Mouse (Mus musculus): ENCODE results near the gene Tmem81.
A peak's percentile ranks its signal among the peaks of the same experiment; 100 is the strongest.
"Not testable (repeated sequence)": the region's sequence is repeated elsewhere in the genome, so short reads cannot be mapped to it uniquely, and the experiment has no call there.

Gene Tmem81

DNA sequence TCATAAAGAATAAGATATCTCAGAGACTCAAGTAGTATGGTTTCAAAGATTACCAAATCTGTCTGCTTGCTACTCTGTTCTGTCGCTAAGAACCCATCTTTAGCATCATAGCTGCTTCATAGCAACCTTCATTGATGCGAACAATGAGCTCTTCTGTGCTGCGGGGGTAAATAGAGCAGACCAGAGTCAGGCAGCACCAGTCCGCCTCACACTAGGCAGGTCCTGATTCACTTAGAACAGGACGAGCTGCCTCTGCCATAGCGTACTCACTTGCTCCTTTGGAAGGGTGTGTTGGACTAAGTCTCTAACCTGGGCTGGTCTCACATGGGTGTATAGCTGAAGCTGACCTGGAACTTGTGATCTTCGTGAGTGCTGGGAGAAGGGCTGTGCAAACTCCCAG, at the start of gene Tmem81:
Gene Tmem81 (plus strand): TSS at position 173 of the 400 bp plus-strand sequence.
- no peak for DNase-seq (ENCODE audit: low read depth, low spot score)

DNA sequence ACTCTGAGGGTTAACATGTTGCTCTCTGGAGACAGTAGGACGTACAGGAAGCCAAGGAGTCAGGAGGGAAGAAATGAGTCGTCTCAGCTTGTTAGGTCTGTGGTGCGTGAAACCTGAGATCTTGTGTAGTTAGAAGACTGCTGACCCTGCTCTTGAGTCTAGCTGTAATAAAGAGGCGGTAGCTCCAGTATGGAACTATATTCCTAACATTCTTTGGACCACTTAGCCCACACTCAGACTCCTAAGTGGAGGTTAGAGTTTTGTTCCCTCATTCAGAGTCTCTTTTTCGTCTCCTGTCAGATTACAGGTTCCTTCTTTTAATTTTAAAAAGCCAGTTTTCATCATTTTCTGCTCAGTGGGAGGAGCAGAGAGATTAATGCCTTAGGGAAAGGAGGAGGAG, 41.4 kb upstream of the Tmem81 start:
- DNase-seq (ENCODE audit: low read depth, low spot score): peak; percentile 80

DNA sequence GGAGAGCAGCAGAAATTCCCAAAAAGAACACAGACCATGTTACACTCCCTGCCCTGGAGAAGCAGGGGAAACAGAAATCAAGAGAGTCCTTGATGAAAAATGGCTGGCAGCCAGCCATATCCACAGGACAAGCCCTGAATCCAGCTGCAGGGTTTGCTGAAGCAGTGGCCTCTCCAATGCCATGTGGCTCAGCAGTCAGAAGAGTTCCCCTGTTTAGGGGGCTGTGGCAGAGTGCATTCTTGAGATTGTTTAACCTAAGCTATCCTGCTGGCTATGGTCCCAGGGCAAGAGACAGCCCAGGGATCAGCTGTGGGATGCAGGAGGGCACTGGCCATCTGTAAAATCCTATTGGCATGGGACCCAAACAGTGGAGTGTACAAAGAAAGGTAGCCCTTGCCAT, 37.1 kb upstream of the Tmem81 start:
- DNase-seq (ENCODE audit: low read depth, low spot score): peak; percentile 69

DNA sequence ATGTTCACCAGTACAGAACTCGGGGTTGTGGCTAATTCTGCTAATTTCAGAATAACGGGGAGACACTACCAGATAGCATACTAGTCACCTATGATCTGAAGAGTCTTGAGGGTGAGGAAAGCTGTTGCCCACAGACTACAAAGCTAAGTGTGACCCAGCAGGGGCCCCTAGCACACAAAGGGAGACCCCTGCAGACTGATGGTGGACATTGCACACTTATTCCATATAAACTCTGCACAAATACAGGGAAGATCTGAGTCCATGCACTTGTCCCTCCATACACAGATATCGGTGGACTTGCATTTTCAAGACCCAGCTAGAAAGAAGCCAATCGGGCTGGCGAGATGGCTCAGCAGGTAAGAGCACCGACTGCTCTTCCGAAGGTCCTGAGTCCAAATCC, 36.5 kb upstream of the Tmem81 start:
- DNase-seq (ENCODE audit: low read depth, low spot score): peak; percentile 47

DNA sequence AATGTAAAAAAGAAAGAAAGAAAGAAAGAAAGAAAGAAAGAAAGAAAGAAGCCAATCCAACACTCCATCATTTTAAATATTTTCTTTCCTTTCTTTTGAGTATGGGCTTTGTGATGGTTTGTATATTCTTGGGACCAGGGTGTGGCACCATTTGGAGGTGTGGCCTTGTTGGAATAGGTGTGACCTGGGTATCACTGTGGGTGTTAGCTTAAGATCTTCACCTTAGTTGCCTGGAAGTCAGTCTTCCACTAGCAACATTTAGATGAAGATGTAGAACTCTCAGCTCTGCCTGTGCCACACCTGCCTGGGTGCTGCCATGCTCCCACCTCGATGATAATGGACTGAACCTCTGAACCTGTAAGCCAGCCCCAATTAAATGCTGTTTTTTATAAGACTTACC, 36.0 kb upstream of the Tmem81 start:
- DNase-seq (ENCODE audit: low read depth, low spot score): not testable (repeated sequence)

DNA sequence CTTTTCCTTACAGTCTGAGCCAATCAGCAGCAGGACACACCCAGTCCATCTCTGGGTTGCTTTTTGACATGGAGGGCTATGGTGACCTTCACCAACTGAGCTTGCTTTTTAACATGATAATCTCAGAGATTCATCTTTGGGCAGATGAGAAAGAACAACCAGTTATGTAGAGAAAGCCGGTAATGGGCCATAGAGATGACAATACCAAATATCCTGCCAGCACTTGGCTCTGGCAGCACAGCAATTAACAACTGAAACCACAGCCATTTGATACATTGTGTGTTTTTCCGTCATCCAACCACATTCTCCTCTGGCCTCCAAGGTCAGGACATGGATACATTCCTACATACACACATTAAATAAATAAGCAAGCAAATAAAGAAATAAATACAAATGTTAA, 35.0 kb upstream of the Tmem81 start:
- DNase-seq (ENCODE audit: low read depth, low spot score): no peak

DNA sequence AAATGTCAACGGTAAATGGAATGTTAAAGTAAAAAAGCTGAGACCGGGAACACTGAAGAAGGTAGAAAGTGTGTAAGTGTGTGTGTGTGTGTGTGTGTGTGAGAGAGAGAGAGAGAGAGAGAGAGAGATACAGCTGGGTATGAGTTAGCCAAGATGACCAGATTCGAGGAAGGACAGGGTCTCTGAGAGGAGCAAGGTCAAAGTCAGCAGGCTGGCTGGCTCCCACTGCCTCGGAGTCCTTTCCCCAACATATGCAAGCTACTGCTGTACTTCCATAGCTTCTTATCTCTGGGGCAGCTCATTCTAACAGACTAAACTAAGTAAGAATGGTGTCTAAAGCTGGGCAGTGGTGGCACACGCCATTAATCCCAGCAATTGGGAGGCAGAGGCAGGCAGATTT, 34.5 kb upstream of the Tmem81 start:
- DNase-seq (ENCODE audit: low read depth, low spot score): no peak

DNA sequence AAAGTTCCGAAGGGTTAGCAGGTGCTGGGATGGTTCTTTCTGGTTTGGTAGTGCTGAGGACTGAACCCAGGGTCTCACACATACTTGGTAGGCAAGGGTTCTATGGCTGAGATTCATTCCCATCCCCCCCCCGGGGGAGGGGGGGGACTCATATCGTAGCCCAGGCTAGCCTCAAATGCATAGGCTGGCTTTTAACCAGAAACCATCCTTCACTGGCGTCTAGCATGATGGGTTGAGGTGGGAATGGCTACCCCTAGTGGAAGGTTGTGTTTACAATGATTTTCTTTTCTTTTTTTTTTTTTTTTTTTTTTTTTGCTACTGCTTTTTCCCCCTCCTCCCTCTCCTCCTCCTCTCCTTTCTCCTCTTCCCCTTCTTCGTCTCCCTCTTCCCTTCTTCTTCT, 33.5 kb upstream of the Tmem81 start:
- DNase-seq (ENCODE audit: low read depth, low spot score): no peak

DNA sequence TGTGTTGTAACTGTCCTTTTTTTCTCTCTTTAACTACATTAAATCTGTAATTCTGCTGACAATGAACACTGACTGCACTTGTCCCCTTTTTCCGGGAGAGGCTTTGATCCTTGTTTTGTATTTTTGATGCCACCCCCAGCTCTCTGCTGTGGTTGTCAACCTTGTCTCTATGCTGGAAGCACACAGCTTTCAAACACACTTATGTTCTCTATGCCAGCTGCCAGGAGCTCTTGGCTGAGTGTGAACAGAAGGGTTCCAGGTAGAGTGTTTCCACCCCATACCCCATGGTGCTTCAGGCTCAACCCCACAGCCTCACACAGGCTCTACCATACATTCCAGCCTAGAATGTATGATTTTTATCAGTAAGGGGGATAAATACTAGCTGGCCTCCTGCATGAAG, 31.5 kb upstream of the Tmem81 start:
- no peak for DNase-seq (ENCODE audit: low read depth, low spot score)

DNA sequence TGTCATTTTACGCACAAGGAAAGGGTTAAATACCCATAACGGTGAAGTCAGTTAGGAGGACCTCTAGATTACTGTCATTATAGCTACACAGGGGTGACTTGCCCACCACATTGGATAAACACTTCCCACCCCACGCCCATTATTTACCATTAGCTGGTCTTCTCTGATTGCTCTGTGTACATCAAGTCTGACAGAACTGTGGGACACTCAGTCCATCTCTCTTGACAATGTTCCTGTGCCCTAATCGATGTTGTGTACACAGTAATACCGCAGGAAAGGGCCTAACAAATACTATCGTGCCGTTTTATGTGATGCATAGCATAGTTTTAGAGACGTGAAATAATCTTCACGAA, 29.5 kb upstream of the Tmem81 start:
- DNase-seq (ENCODE audit: low read depth, low spot score): no peak

DNA sequence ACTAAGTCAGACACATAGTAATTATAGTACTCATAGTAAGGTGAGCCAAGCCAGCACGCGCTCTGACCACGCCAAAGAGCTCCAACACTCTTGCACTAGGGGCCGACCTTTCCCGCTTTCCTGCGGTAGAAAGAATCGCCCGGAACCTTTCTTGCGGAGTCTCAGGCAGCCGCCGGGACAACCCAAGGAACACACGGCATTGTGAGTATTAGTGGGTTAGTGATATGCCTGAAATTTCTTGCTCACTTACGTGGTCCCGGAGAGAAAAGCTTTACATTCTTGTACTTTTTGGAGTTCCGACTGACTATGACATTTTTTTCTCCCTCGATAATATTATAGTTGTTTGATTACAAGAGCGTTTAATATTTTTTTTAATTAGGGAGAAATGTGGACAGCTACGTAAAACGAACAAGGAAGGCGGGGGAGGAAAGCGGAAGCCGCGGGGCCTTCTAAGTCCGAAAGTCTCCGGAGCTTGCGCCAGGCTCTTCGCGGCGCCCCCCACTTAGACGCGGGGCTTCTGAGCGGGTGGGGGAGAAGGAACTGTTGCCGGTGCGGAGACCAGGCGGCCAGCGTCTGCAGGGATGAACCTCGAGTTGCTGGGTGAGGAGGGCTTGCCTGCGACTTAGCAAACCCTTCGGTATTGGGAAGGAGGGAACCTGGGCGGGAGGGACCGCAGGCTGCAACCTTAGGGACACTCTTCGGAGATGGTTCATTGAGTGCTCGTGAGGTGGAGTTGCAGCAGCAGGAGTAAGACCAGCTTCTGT, 28.9 kb upstream of the Tmem81 start, which contains the start of gene Rbbp5:
Gene Rbbp5 (plus strand): TSS at position 438 of the 764 bp plus-strand sequence.
- peak; percentile 90 for DNase-seq (ENCODE audit: low read depth, low spot score)

DNA sequence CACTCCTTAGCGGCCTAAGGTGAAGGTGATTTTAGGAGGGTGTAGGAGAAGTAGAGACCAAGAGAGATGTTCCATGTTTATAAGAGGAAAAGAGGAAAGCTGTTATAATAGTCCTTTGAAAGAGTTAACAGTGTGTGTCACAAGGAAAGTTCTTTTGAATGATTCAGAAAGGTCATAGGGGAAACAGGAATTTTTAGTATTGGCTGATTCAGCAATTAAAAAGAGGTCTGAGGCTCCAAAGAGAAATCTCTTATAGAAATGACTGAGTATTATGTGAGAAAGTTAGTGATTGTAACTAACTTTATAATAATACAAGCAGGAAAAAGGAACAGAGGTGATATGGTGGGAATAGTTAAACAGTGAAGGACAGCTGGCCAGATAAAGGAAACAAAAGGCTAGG, 26.6 kb upstream of the Tmem81 start:
- DNase-seq (ENCODE audit: low read depth, low spot score): no peak

DNA sequence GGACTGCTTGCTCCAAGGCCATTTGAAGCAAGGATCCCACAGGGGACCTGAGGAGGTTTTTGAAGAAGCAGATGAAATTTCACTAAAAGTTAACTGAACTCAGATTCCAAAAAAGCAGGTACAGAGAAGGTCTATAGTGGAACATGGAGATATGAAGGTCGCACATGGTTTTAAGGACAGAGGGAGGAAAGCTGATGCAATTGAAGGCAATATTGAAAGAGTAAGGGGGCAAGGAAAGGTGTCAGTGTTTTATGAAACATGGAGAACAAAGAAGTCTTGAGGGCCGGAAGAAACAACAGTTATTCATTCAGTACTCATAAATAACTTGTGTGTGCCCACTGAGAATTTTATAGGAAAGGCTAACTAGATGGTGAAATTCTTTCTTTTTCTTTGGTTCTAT, 24.4 kb upstream of the Tmem81 start:
- DNase-seq (ENCODE audit: low read depth, low spot score): no peak

DNA sequence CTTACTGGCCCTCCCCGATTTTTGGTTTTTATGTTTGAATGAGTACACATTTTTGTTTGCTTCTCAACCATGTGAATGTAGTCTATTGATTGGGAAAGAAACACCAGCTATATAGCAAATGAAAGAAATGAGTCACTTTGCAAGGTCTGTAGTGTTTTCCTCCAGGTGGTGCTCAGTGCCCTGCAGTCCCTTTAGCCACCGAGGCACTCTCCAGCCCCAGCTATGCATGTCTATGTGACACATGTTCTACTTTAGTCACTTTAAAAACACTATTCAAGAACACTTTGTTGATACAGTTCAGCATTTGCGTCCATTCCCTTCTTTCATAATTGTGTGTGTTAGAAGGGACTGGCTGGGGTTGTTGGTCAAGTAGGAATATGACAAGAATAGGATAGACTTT, 22.8 kb upstream of the Tmem81 start:
- DNase-seq (ENCODE audit: low read depth, low spot score): no peak

DNA sequence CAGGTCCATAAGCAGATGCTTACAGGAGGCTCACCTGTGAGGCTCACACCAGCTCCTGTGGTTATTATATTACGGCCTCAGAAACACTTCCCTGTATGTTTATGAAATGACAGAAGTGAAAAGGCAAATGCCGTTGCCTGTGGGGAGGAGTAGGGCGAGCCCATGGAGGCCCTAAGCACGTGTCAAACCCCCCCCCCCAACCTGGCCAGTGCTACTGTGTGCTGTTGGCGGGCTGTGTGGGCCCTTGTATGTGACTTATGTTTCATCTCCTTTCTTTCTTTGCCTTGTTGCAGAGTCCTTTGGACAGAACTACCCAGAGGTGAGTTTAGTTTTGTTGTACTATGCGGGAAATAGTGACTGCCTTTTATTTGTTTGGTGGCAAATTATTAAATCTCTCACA, 22.3 kb upstream of the Tmem81 start:
- DNase-seq (ENCODE audit: low read depth, low spot score): no peak

DNA sequence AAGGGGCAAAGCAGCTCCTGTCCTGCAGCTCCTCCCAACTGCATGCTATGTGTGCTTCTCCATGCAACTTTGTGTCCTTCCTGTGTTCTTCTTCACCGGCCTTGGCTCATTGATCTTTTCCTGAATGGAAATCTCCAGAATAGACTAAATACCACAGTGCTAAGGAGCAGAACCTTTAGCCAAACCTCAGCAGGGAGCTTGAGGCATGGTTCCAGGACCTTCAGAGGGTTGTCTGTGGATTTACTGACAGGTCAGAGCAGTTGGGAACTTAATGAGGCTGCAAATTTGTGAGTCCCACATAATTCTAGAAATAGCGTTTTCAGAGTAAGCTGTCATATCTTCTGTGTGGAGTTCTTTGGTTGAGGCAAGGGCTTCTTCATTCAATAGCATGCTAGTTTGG, 5.5 kb upstream of the Tmem81 start:
- DNase-seq (ENCODE audit: low read depth, low spot score): no peak

DNA sequence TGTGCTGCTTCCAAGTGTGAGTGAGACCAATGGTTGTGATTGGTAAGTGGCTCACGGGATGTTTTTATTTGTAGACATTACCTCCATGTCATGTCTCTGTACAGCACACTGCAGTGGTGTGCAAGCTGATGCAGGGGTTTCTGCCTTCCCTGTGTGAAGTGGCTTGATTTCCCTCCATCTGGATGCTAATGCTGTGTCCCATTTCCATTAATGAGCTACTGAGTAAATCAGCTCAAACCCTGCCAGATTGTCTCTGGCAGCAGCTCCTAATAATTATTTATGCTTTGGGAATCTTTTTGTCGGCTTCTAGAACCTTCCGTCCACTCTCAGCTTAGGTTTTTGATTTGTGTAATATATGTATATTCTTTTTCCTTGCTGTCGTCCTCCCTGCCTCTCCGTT, 875 bp upstream of the Tmem81 start:
- DNase-seq (ENCODE audit: low read depth, low spot score): no peak

DNA sequence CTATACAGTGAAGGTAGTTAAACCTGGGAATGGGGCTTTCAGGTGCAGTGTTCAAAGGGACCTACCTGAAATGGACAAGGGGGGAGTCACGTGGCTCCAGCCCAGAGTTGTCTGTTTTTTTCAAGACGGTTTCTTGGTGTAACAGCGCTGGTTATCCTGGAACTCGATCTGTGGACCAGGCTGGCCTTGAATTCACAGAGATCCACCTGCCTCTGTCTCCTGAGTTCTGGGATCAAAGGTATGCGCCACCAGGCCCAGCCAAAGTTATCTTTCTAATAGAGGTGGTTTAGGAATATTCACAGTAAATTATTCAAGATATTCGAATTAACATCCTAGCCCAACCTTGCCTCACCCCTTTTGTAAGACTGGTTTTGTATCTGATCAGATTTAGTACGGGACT, 626 bp downstream of the Tmem81 start:
- DNase-seq (ENCODE audit: low read depth, low spot score): no peak

DNA sequence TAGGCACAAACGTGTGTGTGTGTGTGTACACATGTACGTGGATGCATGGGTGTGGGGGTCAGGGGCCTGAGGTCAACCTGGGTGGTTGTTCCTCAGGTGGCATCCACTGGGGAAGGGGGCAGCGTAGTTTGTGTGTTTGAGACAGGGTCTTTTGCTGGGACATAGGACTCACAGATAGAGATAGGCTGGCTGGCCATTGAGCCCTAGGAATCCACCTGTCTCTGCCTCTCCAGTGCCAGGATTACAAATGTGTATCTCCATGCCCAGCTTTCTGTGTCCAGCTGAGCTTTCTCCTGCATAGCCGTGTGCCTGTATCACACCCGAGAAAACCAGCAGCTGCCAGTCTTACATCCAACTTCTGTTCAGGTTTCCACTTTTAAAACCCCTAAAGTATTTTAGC, 3.7 kb downstream of the Tmem81 start:
- no peak for DNase-seq (ENCODE audit: low read depth, low spot score)

DNA sequence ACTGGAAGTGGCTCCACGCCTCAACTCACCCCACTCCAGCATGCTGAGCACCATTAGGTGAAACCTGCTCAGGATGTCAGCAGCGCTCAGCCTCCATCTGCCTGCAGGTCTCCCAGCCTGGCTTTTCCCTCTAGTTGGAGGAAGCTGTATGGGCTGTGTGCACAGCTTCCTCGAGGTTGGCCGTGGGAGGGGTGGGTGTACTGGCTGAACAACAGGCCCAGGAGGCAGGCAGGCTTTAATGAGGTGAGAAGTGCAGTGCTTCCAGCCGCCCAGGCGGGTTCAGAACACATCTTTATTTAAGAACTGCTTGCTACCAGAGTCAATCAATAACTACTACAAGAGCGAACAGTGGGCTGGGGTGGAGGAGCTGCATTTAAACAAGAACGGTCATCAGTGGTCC, 5.5 kb downstream of the Tmem81 start:
- no peak for DNase-seq (ENCODE audit: low read depth, low spot score)

DNA sequence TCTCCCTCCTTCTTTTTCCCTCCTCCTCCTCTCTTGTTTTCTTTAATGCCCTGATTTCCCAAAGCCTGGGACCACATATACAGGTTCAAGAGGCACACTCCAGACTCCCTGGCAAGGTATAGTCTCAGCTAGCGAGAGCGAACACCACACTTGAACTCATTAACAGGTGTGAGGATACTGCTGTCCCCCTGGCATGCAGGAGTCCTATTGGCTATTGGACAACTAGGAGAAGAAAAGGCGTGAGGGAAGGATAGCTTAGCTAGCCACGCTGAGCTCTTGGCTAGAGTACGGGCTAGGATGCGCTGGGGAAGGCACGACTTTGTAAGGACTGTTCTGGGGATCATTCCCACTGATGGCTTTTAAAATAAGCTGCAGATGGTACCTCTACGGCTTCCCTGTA, 6.1 kb downstream of the Tmem81 start:
- DNase-seq (ENCODE audit: low read depth, low spot score): no peak

DNA sequence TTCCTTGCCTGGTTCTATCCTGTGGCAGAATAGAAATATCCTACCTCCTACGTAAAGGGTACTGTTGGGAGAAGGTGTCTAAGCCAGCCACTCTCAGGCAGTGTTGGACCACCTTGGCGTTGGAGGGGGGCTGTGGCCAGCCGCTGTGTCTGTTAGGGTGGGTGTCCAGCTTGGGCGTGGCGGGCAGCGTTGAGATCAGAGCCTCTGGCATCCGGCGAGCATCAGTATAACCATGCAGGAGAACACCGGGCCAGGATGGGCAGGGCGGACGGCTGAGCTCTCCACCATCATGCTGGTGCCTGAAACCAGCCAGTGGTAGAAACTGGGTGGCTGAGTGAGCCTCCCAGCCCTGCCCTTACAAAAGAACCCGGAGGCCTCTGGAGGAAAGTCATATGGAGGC, 9.3 kb downstream of the Tmem81 start:
- DNase-seq (ENCODE audit: low read depth, low spot score): no peak

DNA sequence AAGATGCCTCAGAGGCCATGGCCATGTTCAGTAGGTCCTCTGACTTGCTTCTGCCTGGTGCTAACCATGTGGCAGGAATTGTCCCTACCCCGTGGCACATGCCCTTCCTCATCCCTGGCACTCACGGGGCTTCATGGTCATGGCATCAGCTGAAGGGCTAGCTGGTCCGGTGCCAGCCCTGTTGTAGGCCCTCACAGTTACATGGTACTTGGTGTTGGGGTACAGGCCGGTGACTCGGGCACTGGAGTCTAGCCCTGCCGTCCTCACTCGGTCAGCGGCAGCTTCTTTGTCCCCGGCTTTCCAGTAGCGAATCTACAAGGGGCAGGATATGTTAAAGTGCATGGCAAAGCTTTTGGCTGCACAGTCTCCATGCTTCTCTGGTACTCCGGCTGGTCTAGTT, 10.7 kb downstream of the Tmem81 start:
- DNase-seq (ENCODE audit: low read depth, low spot score): no peak

DNA sequence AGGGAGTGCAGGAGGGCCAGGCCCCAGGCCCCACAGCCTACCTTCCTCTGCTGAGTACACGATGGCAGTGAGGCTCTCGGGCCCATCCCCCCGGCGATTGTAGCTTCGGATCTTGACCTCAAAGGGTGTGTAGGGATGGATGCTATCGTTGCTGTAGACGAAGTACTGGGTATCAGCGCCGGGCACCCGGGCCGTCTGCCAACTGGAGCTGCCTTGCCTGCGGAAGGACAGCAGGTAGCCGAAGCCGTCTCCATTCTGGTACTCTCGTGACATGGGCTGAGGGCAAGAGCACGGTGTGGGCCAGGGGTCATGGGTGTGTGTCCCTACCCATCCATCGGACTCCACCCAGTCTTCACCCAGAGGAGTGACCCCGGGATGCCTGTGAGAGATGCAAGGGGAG, 12.6 kb downstream of the Tmem81 start:
- DNase-seq (ENCODE audit: low read depth, low spot score): no peak
